Mouse (Mus musculus): ENCODE results near the gene Sqstm1. TPM values are rescaled to one million over a fixed set of nuclear protein-coding genes. Genes with fewer than 3 reads are reported as not detected.
A peak's percentile ranks its signal among the peaks of the same experiment; 100 is the strongest.

Sqstm1 gene
- total RNA-seq, 1 experiment from 2014 or later, result 455 TPM

GRCm38 (mm10) chr11:50212848-50213758, 2.5 kb upstream of the Sqstm1 start:
- no peak for ATAC-seq (ENCODE audit: extremely low read depth, insufficient number of reproducible peaks, low FRiP score, poor library complexity, severe bottlenecking)

DNA sequence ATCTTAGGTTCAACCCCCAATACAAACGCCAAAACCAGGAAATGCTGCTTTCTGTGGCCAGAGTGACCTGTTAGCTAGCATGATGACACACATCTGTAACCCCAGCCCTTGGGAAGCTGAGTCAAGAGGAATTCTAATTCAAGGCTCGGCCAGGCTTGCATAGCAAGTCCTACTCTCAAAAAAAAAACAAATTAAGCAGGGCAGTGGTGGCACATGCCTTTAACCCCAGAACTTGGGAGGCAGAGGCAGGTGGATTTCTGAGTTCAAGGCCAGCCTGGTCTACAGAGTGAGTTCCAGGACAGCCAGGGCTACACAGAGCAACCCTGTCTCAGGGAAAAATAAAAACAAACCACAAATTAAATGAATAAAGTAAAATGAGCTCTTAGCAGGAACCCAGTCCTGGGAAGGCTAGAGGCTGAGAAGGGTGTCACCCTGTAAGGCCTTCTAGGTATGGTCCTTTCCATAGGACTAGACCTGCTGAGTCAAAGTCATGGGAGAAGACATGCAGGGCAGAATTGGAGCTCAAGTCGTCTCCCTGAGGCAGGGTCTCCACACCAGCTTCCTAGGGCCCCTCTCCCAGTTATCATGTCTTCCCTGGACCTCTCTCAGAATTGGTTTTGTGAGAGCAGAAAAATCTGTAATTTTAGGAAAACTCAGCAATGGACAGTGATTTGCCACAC, 1.6 kb upstream of the Sqstm1 start:
- no peak for ATAC-seq (ENCODE audit: extremely low read depth, insufficient number of reproducible peaks, low FRiP score, poor library complexity, severe bottlenecking)

DNA sequence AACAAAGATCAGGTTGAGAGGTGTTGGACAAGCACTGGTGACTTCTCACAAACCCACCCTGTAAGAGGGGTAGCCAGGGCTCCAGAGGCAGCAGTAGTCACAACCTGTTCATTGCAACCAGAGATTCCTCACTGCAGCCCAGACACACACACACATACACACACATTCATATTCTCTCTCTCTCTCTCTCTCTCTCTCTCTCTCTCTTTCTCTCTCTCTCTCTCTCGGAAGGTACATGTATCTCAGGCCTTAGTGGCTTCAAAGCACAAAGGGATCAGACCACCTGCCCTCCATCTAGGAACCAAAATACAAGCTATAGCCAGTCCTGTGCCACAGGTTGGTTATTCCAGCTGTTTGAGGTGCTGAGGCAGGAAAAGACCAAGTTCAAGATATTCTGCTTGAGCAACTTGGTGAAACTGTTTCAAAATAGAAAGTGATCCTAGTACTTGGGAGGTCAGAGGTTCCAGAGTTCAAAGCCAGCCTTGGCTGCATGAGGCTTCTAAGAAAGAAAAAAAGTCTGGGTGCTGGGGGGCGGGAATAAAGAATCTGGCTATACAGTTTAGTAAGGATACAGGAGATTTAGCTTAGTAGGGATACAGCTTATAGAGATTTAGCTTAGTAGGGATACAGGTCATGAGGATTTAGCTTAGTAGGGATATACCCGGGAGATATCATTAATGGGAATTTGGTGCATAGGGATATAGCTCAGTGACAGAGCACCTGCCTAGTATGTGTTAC, 864 bp upstream of the Sqstm1 start:
- ATAC-seq (ENCODE audit: extremely low read depth, insufficient number of reproducible peaks, low FRiP score, poor library complexity, severe bottlenecking), result no peak

GRCm38 (mm10) chr11:50210101-50210504, 524 bp downstream of the Sqstm1 start:
- ATAC-seq (ENCODE audit: extremely low read depth, insufficient number of reproducible peaks, low FRiP score, poor library complexity, severe bottlenecking), result peak; percentile 89

GRCm38 (mm10) chr11:50208039-50208438, 2.6 kb downstream of the Sqstm1 start:
- ATAC-seq (ENCODE audit: extremely low read depth, insufficient number of reproducible peaks, low FRiP score, poor library complexity, severe bottlenecking), result no peak

- no peak for ATAC-seq (ENCODE audit: extremely low read depth, insufficient number of reproducible peaks, low FRiP score, poor library complexity, severe bottlenecking)
These were observed 3.3 kb downstream of the Sqstm1 start for GRCm38 (mm10) chr11:50207344-50207743.

DNA sequence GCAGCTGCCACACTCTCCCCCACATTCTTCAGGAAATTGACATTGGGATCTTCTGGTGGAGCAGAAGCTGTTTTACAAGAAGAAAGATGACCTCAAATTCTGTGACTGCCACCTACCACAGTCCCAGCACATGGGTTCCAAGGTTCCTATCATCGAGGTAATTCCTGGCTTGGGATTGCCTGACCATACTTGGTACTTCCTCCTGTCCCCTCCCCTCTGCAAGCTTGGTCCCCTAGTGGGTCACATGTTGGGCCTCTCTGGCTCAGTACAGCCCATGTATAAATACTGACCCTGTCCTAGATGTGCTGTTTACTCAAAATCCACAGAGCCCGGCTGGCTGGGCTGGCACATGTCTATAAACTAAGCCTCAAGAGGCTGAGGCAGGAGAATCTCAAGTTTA, 4.6 kb downstream of the Sqstm1 start:
- ATAC-seq (ENCODE audit: extremely low read depth, insufficient number of reproducible peaks, low FRiP score, poor library complexity, severe bottlenecking), result no peak

DNA sequence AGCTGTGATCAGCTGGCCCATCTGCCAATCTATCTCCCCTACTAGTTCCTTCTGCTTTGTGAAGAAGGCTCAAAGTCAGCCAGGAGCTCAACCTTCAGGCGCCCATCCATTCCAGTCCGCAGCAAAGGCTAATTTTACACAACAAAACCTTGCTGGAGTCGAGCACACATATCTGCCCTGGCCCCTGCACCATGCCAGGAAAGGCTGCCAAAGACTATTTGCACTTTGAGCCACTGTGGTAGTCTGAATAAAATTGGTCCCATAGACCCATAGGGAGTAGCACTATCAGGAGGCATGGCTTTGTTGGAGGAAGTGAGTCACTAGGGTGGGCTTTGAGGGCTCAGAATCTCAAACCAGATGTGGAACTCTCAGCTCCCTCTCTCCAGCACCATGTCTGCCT, 5.2 kb downstream of the Sqstm1 start:
- ATAC-seq (ENCODE audit: extremely low read depth, insufficient number of reproducible peaks, low FRiP score, poor library complexity, severe bottlenecking), result no peak

DNA sequence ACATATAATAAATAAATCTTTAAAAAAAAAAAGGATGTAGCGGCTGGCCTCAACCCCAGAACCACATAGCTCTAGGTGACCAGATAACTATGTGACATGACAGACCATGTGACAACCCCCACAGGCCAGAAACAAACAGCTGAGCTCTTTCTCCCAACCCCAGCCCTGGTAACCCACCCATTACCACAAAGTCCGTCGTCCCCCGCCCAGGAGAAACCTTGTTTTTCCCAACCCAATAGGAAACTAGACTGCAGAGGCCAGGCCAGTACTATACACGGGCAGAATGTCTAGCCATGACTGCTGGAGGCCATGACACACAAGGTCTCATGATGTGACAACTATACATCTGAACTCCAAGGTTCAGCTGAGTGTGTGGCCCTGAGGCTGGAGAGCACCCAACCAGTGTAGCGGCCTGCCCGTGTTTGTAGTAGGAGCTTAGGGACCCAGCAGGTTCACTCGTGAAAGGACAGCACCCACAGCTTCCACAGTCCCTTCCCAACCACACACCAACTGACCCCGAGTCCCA, 7.3 kb downstream of the Sqstm1 start:
- ATAC-seq (ENCODE audit: extremely low read depth, insufficient number of reproducible peaks, low FRiP score, poor library complexity, severe bottlenecking), result no peak

DNA sequence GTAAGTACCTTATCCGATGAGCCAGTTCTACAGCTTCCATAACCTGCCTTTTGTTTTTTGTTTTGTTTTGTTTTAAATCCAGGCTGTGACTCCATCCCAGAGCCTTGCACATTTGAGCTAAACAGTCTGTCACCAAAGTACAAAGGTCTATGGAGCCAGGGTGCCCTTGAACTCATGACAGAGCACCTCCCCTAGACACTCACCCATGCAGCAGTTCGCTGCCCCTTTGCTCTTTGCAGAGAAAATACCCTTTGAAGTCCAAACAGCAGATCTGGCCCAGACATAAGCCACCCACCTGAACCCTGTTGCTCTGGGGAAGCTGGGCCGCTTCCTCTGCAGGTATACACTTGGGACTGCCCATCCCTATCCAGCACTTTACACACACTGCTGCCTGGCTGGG, 9.0 kb downstream of the Sqstm1 start:
- ATAC-seq (ENCODE audit: extremely low read depth, insufficient number of reproducible peaks, low FRiP score, poor library complexity, severe bottlenecking), result no peak

DNA sequence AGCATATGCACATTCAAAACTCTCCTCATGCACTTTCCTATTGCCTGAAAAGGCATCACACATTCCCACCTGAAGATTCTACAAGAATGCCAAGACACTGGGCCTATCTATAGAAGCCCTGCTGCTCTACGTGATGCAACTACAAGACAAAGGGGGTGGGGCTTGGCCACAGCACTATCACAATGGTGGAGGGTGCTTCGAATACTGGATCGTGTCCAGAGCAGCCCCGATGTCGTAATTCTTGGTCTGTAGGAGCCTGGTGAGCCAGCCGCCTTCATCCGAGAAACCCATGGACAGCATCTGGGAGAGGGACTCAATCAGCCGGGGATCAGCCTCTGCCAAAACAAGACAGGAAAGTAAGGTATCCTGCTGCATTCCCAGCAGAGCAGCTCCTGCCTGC, 10.0 kb downstream of the Sqstm1 start:
- ATAC-seq (ENCODE audit: extremely low read depth, insufficient number of reproducible peaks, low FRiP score, poor library complexity, severe bottlenecking), result no peak

- no peak for ATAC-seq (ENCODE audit: extremely low read depth, insufficient number of reproducible peaks, low FRiP score, poor library complexity, severe bottlenecking)
These were observed 11.7 kb downstream of the Sqstm1 start for GRCm38 (mm10) chr11:50198916-50199315.

DNA sequence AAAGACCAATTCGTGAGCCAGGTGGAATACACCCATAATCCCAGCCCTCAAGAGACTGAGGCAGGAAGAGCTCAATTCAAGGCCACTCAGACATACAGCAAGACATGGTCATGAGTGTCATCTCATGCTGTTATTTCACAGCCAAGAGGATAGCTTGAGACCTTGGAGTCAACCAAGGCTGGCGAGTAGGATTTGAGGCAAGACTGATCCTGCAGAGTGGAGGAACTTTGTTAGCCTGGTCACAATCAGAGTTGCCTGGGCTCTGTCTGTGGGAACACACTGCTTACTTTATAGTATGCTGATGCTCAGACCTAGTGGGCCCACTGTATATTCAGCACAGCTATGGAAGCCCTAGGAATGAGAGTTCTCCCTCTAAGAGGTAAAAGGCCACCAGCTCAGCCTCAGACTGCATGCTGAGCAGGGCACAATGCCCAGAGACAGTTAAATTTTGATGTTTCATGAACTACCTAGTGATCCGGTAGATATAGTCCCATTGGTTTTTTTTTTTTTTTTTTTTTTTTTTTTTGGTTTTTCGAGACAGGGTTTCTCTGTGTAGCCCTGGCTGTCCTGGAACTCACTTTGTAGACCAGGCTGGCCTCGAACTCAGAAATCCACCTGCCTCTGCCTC, 12.3 kb downstream of the Sqstm1 start:
- no peak for ATAC-seq (ENCODE audit: extremely low read depth, insufficient number of reproducible peaks, low FRiP score, poor library complexity, severe bottlenecking)

DNA sequence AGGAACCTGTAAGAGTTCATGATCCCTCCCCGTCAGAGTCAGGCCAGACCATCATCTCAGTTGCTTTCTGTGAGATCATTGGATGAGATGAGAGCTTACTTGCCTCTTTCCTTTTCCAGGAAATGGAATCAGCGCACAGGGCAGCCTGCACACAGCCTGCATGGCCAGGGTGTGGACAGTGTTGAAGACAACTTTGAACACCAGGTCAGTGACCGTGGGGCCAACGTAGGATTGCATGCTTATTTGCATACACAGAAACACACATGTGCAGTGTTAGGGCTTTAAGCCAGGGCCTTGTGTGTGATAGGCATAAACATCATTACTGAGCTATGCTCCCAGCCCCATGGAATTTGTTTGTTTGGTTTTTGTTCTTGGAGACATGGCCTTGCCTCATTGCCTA, 13.1 kb downstream of the Sqstm1 start:
- ATAC-seq (ENCODE audit: extremely low read depth, insufficient number of reproducible peaks, low FRiP score, poor library complexity, severe bottlenecking), result no peak

GRCm38 (mm10) chr11:50194793-50195192, 15.8 kb downstream of the Sqstm1 start:
- no peak for ATAC-seq (ENCODE audit: extremely low read depth, insufficient number of reproducible peaks, low FRiP score, poor library complexity, severe bottlenecking)

DNA sequence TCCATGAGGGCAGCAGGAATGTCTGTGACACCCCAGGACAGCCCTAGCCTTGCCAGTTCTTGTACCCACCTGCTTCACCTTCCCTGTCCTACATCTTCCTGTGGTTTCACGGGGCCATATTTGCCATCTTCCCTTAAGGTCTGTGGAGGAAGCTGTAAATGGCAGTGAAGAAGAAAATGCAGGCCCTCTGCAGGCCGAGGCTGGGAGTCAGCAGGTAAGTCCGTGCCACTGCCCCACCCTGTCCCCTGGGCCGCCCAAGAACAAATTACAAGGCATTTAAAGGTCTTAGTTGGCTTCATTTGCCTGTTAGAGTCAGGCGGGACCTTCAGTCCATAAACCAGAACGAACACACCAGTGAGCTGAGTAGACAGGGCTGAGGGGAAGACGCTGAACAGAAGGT, 16.6 kb downstream of the Sqstm1 start:
- no peak for ATAC-seq (ENCODE audit: extremely low read depth, insufficient number of reproducible peaks, low FRiP score, poor library complexity, severe bottlenecking)

DNA sequence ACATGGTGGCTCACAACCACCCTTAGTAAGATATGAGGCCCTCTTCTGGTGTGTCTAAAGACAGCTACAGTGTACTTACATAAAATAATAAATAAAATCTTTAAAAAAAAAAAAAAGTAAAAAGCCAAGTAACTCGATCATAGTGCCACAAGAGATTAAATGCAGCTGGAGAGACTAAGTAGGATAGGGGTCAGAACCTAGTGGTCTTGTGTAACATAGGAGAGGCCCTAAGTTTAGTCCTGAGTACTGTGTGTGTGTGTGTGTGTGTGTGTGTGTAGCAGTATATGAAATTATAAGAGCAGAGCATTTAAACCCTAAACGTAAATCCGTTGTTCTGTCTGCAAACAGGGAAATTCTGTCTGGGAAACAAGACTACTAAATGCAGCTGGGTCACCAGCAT, 18.3 kb downstream of the Sqstm1 start:
- no peak for ATAC-seq (ENCODE audit: extremely low read depth, insufficient number of reproducible peaks, low FRiP score, poor library complexity, severe bottlenecking)

DNA sequence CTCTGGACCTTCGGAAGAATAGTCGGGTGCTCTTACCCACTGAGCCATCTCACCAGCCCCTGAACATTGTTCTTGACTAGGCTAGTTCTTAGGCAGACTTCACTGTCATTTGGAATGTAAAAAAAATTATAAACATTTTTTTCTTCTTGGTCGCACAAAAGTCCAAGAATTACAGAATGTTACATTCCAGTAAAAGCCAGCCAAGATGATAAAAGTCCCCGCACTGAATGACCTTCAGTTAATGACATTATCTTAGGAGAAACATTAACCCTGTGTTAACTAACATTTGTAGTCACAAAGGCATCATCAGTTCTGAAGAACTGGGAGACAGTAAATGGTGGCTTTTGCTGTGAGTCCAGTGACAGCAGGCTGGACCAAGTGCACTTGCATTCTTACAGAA, 20.3 kb downstream of the Sqstm1 start:
- ATAC-seq (ENCODE audit: extremely low read depth, insufficient number of reproducible peaks, low FRiP score, poor library complexity, severe bottlenecking), result no peak

GRCm38 (mm10) chr11:50188682-50189081, 21.9 kb downstream of the Sqstm1 start:
- ATAC-seq (ENCODE audit: extremely low read depth, insufficient number of reproducible peaks, low FRiP score, poor library complexity, severe bottlenecking), result no peak
